Mouse (Mus musculus): ENCODE measurements around the gene Vps26c.

- TF ChIP-seq CTCF (conservative IDR thresholded peaks at IDR 0.05 in 1 of 2, IDR thresholded peaks at IDR 0.05 in 1 of 2; ENCODE audit: low read depth in 2 of 2, low read length in 2 of 2), result no peak
- no peak for TF ChIP-seq POLR2A (IDR thresholded peaks at IDR 0.05; ENCODE audit: low read depth, low read length)
- TF ChIP-seq MEF2A (IDR thresholded peaks at IDR 0.05; ENCODE audit: borderline replicate concordance, low read depth, low read length), result no peak
- TF ChIP-seq CHD2 (IDR thresholded peaks at IDR 0.05; ENCODE audit: low read length), result no peak
Measured at GRCm38 (mm10) chr16:94566124-94566523, 39.5 kb upstream of the Vps26c start.
